Mouse (Mus musculus): ENCODE results near the gene Glt6d1.

- TF ChIP-seq ZC3H11A (IDR thresholded peaks at IDR 0.05; ENCODE audit: low read depth, low read length) (no peak), USF1 (IDR thresholded peaks at IDR 0.05; ENCODE audit: low read depth, low read length) (no peak), MYC (IDR thresholded peaks at IDR 0.05; ENCODE audit: low read depth, low read length) (no peak), NELFE (IDR thresholded peaks at IDR 0.05; ENCODE audit: low read depth, low read length) (no peak), CTCF (conservative IDR thresholded peaks at IDR 0.05 in 1 of 2, IDR thresholded peaks at IDR 0.05 in 1 of 2; ENCODE audit: low read depth in 2 of 2, low read length in 2 of 2) (no peak), ZMIZ1 (IDR thresholded peaks at IDR 0.05; ENCODE audit: low read depth, low read length) (no peak), MAFK (IDR thresholded peaks at IDR 0.05; ENCODE audit: insufficient replicate concordance, low read length) (no peak), CHD2 (IDR thresholded peaks at IDR 0.05; ENCODE audit: low read length) (no peak), EP300 (IDR thresholded peaks at IDR 0.05; ENCODE audit: low read length) (no peak)
Observed at GRCm38 (mm10) chr2:25781957-25782356, 33.7 kb downstream of the Glt6d1 start, which contains the start of gene Gm13539.

Data from CH12.LX (cell line).